Mouse (Mus musculus): Measurements from ENCODE around the gene Tcf7l1. TPM values are rescaled to one million over a fixed set of nuclear protein-coding genes. Genes with fewer than 3 reads are reported as not detected.

Gene Tcf7l1
- polyA plus RNA-seq, 1 experiment from 2014 or later, result 17.0 TPM

DNA sequence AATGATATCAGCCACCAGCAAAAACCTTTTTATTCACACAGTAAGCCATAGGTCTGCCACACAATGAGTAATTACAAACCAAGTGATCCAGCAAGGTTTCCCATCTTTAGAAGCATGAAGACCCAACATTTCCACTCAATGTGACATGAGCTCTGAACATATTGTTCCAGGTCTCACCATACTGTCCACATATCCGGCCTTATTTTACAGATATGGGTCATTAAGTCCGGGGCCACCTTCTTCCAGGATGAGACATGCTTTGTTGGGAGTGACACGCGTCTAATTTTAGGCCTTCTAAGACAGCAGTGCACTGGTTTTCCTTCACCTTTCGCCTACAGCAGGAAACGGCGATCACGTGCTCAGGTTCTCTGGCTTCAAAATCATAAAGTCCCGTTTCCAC, 108.1 kb downstream of the Tcf7l1 start:
- Histone ChIP-seq H3K4me3 (ENCODE audit: low read depth, low read length) (no peak overlapping the region), H3K4me2 (replicated peaks; ENCODE audit: low read depth, low read length) (no peak overlapping the region), H3K9ac (ENCODE audit: low read depth, low read length) (no peak overlapping the region), H3K4me1 (replicated peaks; ENCODE audit: control insufficient read depth, insufficient read depth, low read length) (peaks cover 16% of the 10 kb centered on the region), H3K9me3 (ENCODE audit: control insufficient read depth, low read length) (no peaks in the 10 kb centered on the region), H3K36me3 (ENCODE audit: control insufficient read depth, insufficient read depth, low read length) (no peaks in the 10 kb centered on the region), H3K27me3 (ENCODE audit: control insufficient read depth, insufficient read depth, low read length) (peaks cover 6% of the 10 kb centered on the region), H3K27ac (ENCODE audit: low read depth, low read length) (no peak overlapping the region)
- DNase-seq (ENCODE audit: low spot score) (no peak), ATAC-seq (ENCODE audit: low FRiP score) (no peak)
- 93% methylated on average over 9 of the region's 9 CpGs for WGBS

DNA sequence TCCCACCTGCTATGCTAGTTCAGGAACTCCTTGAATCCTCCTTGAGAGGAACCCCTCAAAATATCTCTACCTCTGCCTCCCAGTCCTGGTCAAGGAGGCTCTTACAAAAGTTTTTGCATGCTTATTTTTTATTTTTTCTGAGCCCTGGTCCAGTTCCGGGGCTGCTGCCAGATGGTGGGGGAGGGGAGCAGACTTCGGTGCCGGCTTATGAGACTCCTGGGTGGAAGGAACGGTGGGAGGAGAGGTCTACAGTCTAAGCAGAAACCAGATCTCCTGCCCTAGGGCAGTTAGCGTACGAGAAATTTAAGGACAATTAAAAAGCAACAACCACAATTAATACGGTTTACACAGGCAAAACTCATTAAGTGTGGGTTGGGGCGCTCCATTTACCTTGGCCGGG, 110.4 kb downstream of the Tcf7l1 start:
- Histone ChIP-seq H3K4me1 (replicated peaks; ENCODE audit: control insufficient read depth, insufficient read depth, low read length) (peaks cover 16% of the 10 kb centered on the region), H3K27ac (ENCODE audit: low read depth, low read length) (no peak overlapping the region)
- 40% methylated on average over 9 of the region's 9 CpGs for WGBS

DNA sequence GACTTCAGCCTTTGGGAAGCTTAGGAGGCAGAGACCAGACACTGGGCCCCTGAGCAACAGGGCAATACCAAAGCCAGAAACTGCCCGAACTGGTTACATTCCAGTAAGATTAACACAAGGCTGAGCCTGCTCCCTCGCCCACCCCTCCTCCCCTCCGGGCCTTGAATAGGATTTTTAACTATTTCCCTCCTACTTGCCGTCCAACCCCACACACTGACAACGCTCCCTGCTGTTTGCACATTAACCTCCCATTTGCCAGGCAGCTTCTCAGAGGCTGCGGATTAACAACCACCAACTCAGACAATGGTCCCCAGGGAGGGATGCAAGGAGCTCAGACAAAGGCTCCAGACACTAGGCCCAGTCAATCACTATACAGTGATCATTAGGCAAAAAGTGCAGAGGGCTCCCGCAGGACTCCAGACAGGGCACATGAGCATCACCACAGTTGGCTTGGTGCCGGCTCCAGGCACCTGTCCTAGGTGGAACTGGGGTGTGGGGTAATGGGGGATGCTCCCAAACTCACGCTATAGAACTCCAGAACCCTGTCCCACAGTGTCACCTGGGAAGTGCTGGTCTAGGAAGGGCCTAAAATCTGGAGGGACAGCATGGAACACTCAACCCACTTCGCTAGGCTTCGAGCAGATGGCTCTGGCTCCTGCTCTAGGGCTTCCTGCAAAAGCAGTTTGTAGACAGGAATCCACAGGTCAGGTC, 111.4 kb downstream of the Tcf7l1 start:
- peak; percentile 77 for DNase-seq (ENCODE audit: low spot score)
- H3K4me3 ChIP-seq (ENCODE audit: low read depth, low read length), result peak overlapping the region; percentile 10
- H3K4me1 ChIP-seq (replicated peaks; ENCODE audit: control insufficient read depth, insufficient read depth, low read length), result peaks cover 16% of the 10 kb centered on the region
- peak overlapping the region; percentile 77 for H3K27ac ChIP-seq (ENCODE audit: low read depth, low read length)
- peaks cover 6% of the 10 kb centered on the region for H3K27me3 ChIP-seq (ENCODE audit: control insufficient read depth, insufficient read depth, low read length)
- no peaks in the 10 kb centered on the region for H3K9me3 ChIP-seq (ENCODE audit: control insufficient read depth, low read length)
- peak overlapping the region; percentile 35 for H3K4me2 ChIP-seq (replicated peaks; ENCODE audit: low read depth, low read length)
- no peaks in the 10 kb centered on the region for H3K36me3 ChIP-seq (ENCODE audit: control insufficient read depth, insufficient read depth, low read length)
- peak; percentile 79 for ATAC-seq (ENCODE audit: low FRiP score)
- 4% methylated on average over 11 of the region's 11 CpGs for WGBS
- no peak overlapping the region for H3K9ac ChIP-seq (ENCODE audit: low read depth, low read length)

More for the DNA sequence above, 110.4 kb downstream of the Tcf7l1 start:
- H3K4me2 ChIP-seq (replicated peaks; ENCODE audit: low read depth, low read length), result no peak overlapping the region; the same call in 1 of the 2 replicates
- no peaks in the 10 kb centered on the region for H3K9me3 ChIP-seq (ENCODE audit: control insufficient read depth, low read length)
- ATAC-seq (ENCODE audit: low FRiP score), result no peak
- H3K27me3 ChIP-seq (ENCODE audit: control insufficient read depth, insufficient read depth, low read length), result peaks cover 6% of the 10 kb centered on the region
- DNase-seq (ENCODE audit: low spot score), result no peak
- no peaks in the 10 kb centered on the region for H3K36me3 ChIP-seq (ENCODE audit: control insufficient read depth, insufficient read depth, low read length)
- H3K4me3 ChIP-seq (ENCODE audit: low read depth, low read length), result no peak overlapping the region
- H3K9ac ChIP-seq (ENCODE audit: low read depth, low read length), result 0 out of 2 replicates have a peak overlapping the region, but pooled peaks have one; percentile 8

DNA sequence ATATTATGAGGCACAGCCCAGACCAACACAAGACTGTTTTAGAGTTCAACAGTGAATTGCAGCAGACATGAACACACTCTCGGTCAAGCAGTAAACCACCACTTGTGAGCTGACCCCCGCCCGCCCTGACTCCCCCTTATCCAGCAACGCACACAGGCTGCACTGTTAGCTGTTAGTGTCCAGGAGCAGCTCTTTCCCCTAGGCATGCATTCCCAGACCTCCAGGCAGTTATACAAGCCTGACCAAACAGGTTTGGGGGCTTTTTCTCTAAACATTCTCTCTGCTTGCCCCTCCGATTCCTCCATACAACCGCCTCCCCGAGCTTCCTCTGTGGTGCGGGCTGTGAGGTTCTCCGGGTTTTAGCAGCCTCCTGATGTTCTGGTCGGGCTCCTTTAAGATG, 112.0 kb downstream of the Tcf7l1 start:
- Histone ChIP-seq H3K9me3 (ENCODE audit: control insufficient read depth, low read length) (no peaks in the 10 kb centered on the region), H3K4me1 (replicated peaks; ENCODE audit: control insufficient read depth, insufficient read depth, low read length) (peaks cover 16% of the 10 kb centered on the region), H3K36me3 (ENCODE audit: control insufficient read depth, insufficient read depth, low read length) (no peaks in the 10 kb centered on the region), H3K27ac (ENCODE audit: low read depth, low read length) (peak overlapping the region; percentile 77), H3K27me3 (ENCODE audit: control insufficient read depth, insufficient read depth, low read length) (peaks cover 6% of the 10 kb centered on the region), H3K4me2 (replicated peaks; ENCODE audit: low read depth, low read length) (peak overlapping the region; percentile 35), H3K9ac (ENCODE audit: low read depth, low read length) (no peak overlapping the region), H3K4me3 (ENCODE audit: low read depth, low read length) (peak overlapping the region; percentile 10; the same call in 1 of the 2 replicates)
- ATAC-seq (ENCODE audit: low FRiP score) (peak; percentile 31; the same call in 1 of the 2 replicates), DNase-seq (ENCODE audit: low spot score) (no peak)
- 9% methylated on average over 10 of the region's 10 CpGs for WGBS

DNA sequence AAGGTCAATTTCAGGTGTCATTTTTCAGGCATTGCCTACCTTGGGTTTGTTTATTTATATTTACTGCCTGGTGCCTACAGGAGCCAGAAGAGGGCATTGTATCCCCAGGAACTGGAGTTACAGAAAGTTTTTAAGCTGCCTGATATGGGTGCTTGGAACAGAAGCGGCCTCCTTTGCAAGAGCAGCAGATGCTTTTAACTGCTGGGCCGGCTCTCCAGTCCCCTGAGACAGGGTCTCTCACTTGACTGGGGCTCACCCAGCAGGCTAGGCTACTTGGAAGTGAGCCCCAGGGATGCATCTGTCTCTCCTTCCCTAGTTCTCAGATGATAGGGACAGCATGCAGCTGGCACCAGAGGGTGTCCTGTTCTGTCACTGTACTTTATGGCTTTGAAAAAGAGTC, 112.7 kb downstream of the Tcf7l1 start:
- no peak overlapping the region for H3K27ac ChIP-seq (ENCODE audit: low read depth, low read length)
- no peak for DNase-seq (ENCODE audit: low spot score)
- WGBS, result 46% methylated on average over 2 of the region's 2 CpGs

DNA sequence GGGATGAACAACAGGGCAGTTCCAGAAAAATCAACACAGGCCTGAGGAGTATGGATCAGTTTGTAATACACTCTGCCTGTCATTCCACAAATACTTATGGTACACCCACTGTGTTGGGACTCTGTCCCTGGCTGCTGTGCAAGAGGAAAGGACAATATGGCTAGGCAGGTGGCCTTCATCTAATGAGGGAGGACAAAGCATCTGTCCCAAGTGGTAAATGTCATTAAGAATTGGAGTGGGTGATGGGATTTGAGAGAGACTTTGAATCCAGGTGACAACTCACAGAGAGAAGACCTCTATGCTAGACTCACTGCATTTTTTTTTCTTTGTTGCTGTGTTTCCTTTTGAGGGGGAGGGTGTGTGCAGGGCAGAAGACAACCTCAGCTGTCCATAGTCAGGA, 115.3 kb downstream of the Tcf7l1 start:
- Histone ChIP-seq H3K27ac (ENCODE audit: low read depth, low read length) (no peak overlapping the region), H3K4me1 (replicated peaks; ENCODE audit: control insufficient read depth, insufficient read depth, low read length) (peaks cover 16% of the 10 kb centered on the region)

More for the DNA sequence above, 112.7 kb downstream of the Tcf7l1 start:
- Histone ChIP-seq H3K4me3 (ENCODE audit: low read depth, low read length) (no peak overlapping the region), H3K9ac (ENCODE audit: low read depth, low read length) (no peak overlapping the region), H3K4me1 (replicated peaks; ENCODE audit: control insufficient read depth, insufficient read depth, low read length) (peaks cover 16% of the 10 kb centered on the region), H3K27me3 (ENCODE audit: control insufficient read depth, insufficient read depth, low read length) (peaks cover 6% of the 10 kb centered on the region), H3K36me3 (ENCODE audit: control insufficient read depth, insufficient read depth, low read length) (no peaks in the 10 kb centered on the region), H3K9me3 (ENCODE audit: control insufficient read depth, low read length) (no peaks in the 10 kb centered on the region), H3K4me2 (replicated peaks; ENCODE audit: low read depth, low read length) (no peak overlapping the region)
- ATAC-seq (ENCODE audit: low FRiP score), result no peak

DNA sequence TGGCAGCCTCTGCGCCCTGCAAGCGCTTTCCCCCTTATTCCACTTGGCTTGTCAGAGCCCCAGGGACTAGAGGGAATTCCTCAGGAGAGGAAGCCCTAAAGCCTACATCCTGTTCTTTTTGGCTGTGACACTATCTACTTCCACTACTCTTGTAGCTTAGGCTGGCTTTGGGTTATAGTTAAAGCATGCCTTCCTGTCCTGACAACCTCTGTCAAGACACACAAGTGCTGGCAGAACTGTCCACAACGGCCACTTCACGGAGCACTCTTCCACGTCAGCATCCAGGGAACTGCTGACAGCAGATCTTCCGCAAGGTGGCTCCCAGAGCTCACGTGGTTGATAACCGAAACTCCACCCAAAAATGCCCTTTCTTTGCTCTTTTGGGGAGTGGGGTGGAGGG, 117.9 kb downstream of the Tcf7l1 start:
- 78% methylated on average over 8 of the region's 8 CpGs for WGBS
- DNase-seq (ENCODE audit: low spot score), result no peak

More for the DNA sequence above, 115.3 kb downstream of the Tcf7l1 start:
- Histone ChIP-seq H3K9me3 (ENCODE audit: control insufficient read depth, low read length) (no peaks in the 10 kb centered on the region), H3K36me3 (ENCODE audit: control insufficient read depth, insufficient read depth, low read length) (no peaks in the 10 kb centered on the region), H3K4me3 (ENCODE audit: low read depth, low read length) (no peak overlapping the region), H3K4me2 (replicated peaks; ENCODE audit: low read depth, low read length) (no peak overlapping the region), H3K9ac (ENCODE audit: low read depth, low read length) (no peak overlapping the region), H3K27me3 (ENCODE audit: control insufficient read depth, insufficient read depth, low read length) (peaks cover 3% of the 10 kb centered on the region; the same call in 1 of the 2 replicates)
- DNase-seq (ENCODE audit: low spot score), result no peak
- no peak for ATAC-seq (ENCODE audit: low FRiP score)

DNA sequence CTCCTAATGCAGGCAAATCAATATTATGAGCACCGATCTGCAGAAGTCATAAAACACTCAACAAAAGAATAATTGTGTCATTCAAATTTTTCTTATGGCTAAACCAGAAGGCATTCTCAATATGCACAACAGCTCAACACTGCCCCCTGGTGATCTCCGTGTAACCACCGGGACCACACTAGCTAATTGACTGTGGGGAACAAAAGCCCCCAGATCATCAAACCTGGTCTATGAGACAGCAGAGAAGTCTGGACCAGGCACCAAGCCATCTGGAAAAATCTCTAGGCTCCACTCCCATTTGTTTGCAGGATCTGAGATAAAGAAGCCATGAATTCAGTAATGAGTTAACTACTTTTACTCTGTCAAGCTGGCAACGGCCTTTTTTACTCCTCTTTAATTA, 122.0 kb downstream of the Tcf7l1 start:
- no peak overlapping the region for H3K27ac ChIP-seq (ENCODE audit: low read depth, low read length)

More for the DNA sequence above, 117.9 kb downstream of the Tcf7l1 start:
- Histone ChIP-seq H3K27me3 (ENCODE audit: control insufficient read depth, insufficient read depth, low read length) (no peaks in the 10 kb centered on the region), H3K4me3 (ENCODE audit: low read depth, low read length) (no peak overlapping the region), H3K4me1 (replicated peaks; ENCODE audit: control insufficient read depth, insufficient read depth, low read length) (no peaks in the 10 kb centered on the region; the same call in 1 of the 2 replicates), H3K36me3 (ENCODE audit: control insufficient read depth, insufficient read depth, low read length) (no peaks in the 10 kb centered on the region), H3K9me3 (ENCODE audit: control insufficient read depth, low read length) (no peaks in the 10 kb centered on the region), H3K27ac (ENCODE audit: low read depth, low read length) (no peak overlapping the region), H3K4me2 (replicated peaks; ENCODE audit: low read depth, low read length) (no peak overlapping the region), H3K9ac (ENCODE audit: low read depth, low read length) (no peak overlapping the region)
- ATAC-seq (ENCODE audit: low FRiP score), result no peak

DNA sequence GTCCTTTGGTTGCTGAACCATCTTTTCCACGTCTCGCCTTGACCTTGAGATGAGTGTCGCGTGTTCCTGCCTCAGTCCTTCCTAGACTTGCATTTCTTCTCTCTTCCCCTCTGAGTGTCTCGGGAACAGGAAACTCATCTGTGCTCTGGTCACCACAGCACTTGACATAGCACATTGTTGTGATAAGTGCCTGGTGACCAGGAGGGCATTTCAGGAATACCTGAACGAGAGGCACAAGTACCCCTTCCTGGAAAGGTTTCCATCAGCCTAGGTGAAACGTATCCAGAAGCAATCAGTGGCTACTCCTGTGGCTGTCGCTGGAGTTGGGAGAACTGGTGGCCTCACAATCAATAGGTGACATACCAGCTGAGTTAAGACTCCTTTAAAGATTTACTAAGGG, 124.8 kb downstream of the Tcf7l1 start:
- 81% methylated on average over 8 of the region's 8 CpGs for WGBS
- no peak for DNase-seq (ENCODE audit: low spot score)
- Histone ChIP-seq H3K4me2 (replicated peaks; ENCODE audit: low read depth, low read length) (no peak overlapping the region), H3K9ac (ENCODE audit: low read depth, low read length) (no peak overlapping the region), H3K9me3 (ENCODE audit: control insufficient read depth, low read length) (no peaks in the 10 kb centered on the region), H3K4me1 (replicated peaks; ENCODE audit: control insufficient read depth, insufficient read depth, low read length) (no peaks in the 10 kb centered on the region), H3K36me3 (ENCODE audit: control insufficient read depth, insufficient read depth, low read length) (no peaks in the 10 kb centered on the region), H3K27ac (ENCODE audit: low read depth, low read length) (no peak overlapping the region), H3K4me3 (ENCODE audit: low read depth, low read length) (no peak overlapping the region), H3K27me3 (ENCODE audit: control insufficient read depth, insufficient read depth, low read length) (no peaks in the 10 kb centered on the region)
- no peak for ATAC-seq (ENCODE audit: low FRiP score)

More for the DNA sequence above, 122.0 kb downstream of the Tcf7l1 start:
- H3K4me1 ChIP-seq (replicated peaks; ENCODE audit: control insufficient read depth, insufficient read depth, low read length), result no peaks in the 10 kb centered on the region
- no peak overlapping the region for H3K9ac ChIP-seq (ENCODE audit: low read depth, low read length)
- 65% methylated on average over 4 of the region's 4 CpGs for WGBS
- no peaks in the 10 kb centered on the region for H3K9me3 ChIP-seq (ENCODE audit: control insufficient read depth, low read length)
- no peaks in the 10 kb centered on the region for H3K36me3 ChIP-seq (ENCODE audit: control insufficient read depth, insufficient read depth, low read length)
- H3K4me2 ChIP-seq (replicated peaks; ENCODE audit: low read depth, low read length), result no peak overlapping the region
- no peaks in the 10 kb centered on the region for H3K27me3 ChIP-seq (ENCODE audit: control insufficient read depth, insufficient read depth, low read length)
- ATAC-seq (ENCODE audit: low FRiP score) (no peak), DNase-seq (ENCODE audit: low spot score) (peak; percentile 61)
- no peak overlapping the region for H3K4me3 ChIP-seq (ENCODE audit: low read depth, low read length)

All from hindbrain, embryonic 11.5 days (tissue).